Mouse (Mus musculus): ENCODE data around the gene Mc3r. TPM values are rescaled to one million over a fixed set of nuclear protein-coding genes. Genes with fewer than 3 reads are reported as not detected.

Gene Mc3r
- polyA plus RNA-seq, 1 experiment = 0.29 TPM

DNA sequence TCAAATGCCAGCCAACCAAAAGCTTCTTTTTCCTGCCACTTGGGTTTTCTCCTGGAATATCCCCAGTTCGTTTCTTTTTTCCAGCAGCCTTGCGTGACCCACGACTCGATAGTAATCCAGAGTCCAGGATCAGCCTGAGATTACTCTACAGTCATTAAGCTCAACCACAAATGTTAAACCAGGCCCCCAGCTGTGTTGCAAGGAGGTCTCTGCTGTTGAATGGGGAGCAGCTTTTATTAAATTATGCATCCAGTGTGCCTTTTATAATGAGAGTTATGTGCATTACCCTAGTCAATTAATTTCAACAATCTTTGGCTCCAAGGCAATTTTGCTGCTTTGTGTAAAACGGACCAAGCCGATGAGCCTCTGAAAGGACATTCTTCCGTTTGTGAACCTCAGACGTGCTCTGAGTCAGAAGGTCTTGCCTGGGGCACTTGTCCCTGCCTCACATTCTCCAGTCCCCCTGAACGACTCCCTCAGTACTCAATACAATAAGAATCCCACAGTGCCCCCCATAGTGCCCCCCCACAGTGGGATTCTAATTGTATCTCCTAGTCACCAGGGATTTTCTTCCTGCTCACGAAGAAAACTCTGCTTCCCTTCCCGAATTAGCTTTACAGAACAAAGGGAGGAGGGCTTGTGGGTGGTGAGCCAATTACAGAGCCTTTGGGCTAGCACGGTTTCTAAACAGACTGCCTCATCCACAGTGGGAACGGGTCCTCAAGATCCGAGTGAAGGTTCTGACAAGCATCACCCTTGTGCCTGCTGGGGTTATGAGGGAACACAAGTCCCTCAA, 51.0 kb downstream of the Mc3r start:
- TF ChIP-seq CTCF (IDR thresholded peaks at IDR 0.05; ENCODE audit: borderline replicate concordance, extremely low read depth, insufficient read depth, insufficient read length) (no peak), POLR2A (IDR thresholded peaks at IDR 0.05; ENCODE audit: borderline replicate concordance, extremely low read depth, insufficient read depth, insufficient read length, poor library complexity, severe bottlenecking) (no peak)
- peak; percentile 74 for DNase-seq (ENCODE audit: low read depth)

Other genes with a start within 250 kb of the Mc3r start
- gene Cbln4, start 205.0 kb upstream of the Mc3r start, polyA plus RNA-seq (2012; rRNA removed) = 11.5 and 15.8 TPM in 2 replicates
- gene Fam210b, start 97.1 kb downstream of the Mc3r start, polyA plus RNA-seq (2012; rRNA removed) = 21.6 and 29.5 TPM in 2 replicates
- gene Aurka, start 122.0 kb downstream of the Mc3r start, polyA plus RNA-seq (2012; rRNA removed) = 20.4 and 31.9 TPM in 2 replicates
- 43.2 and 46.1 TPM in 2 replicates for gene Cstf1, start 122.2 kb downstream of the Mc3r start, polyA plus RNA-seq (2012; rRNA removed)
- 0.06 and 0.11 TPM in 2 replicates for gene Cass4, start 145.3 kb downstream of the Mc3r start, polyA plus RNA-seq (2012; rRNA removed)
- gene Rtf2, start 192.1 kb downstream of the Mc3r start, polyA plus RNA-seq (2012; rRNA removed) = 63.3 and 66.5 TPM in 2 replicates
- gene Gcnt7, start 210.1 kb downstream of the Mc3r start, polyA plus RNA-seq (2012; rRNA removed) = not detected in 2 replicates
- gene Fam209, start 224.0 kb downstream of the Mc3r start, polyA plus RNA-seq (2012; rRNA removed) = 0.37 and 0.57 TPM in 2 replicates

Data from brain, embryonic 14.5 days (tissue).